Mouse (Mus musculus) kidney, postnatal 0 days (tissue): ENCODE measurements around the gene Pdxp. TPM values are rescaled to one million over a fixed set of nuclear protein-coding genes. Genes with fewer than 3 reads are reported as not detected.
A peak's percentile ranks its signal among the peaks of the same experiment; 100 is the strongest.

Experiments
- ATAC-seq: fragments of 200-750 bp; cut with Nextera tagmentation; replicated peaks from 2 replicates; pipeline ENCODE4 v1.8.0; 2017; ENCODE audit warnings: low read depth, moderate number of reproducible peaks, moderate TSS enrichment, moderate library complexity; ENCODE audit not compliant: low FRiP score
- DNase-seq: peaks from one replicate; pipeline ENCODE4 v3.0.0-alpha.2; 2016; ENCODE audit warnings: low spot score
- H3K27ac ChIP-seq: fragments of 300-500 bp; sonication (generic); 2 replicates; pipeline ENCODE4 v1.5.1; 2014; ENCODE audit warnings: mild to moderate bottlenecking
- H3K27me3 ChIP-seq: fragments of 300-500 bp; sonication (generic); 2 replicates; pipeline ENCODE4 v1.6.1; 2014; ENCODE audit warnings: low read length, mixed read lengths; ENCODE audit not compliant: insufficient read depth
- H3K36me3 ChIP-seq: fragments of 300-500 bp; sonication (generic); 2 replicates; pipeline ENCODE4 v1.6.1; 2014; ENCODE audit warnings: low read length, mixed read lengths; ENCODE audit not compliant: insufficient read depth
- H3K4me1 ChIP-seq: fragments of 300-500 bp; sonication (generic); replicated peaks from 2 replicates; pipeline ENCODE4 v1.6.1; 2014; ENCODE audit warnings: antibody characterized with exemption, low read length, mixed read lengths; ENCODE audit not compliant: insufficient read depth
- H3K4me2 ChIP-seq: fragments of 300-500 bp; sonication (generic); 2 replicates; pipeline ENCODE4 v1.6.1; 2014; ENCODE audit warnings: mild to moderate bottlenecking, low read length, moderate library complexity, mixed read lengths
- H3K4me3 ChIP-seq: fragments of 300-500 bp; sonication (generic); replicated peaks from 2 replicates; pipeline ENCODE4 v1.5.1; 2014; ENCODE audit warnings: low read depth, low read length
- H3K9ac ChIP-seq: fragments of 300-500 bp; sonication (generic); 2 replicates; pipeline ENCODE4 v1.6.1; 2014; ENCODE audit warnings: low read depth, low read length
- H3K9me3 ChIP-seq: fragments of 300-500 bp; sonication (generic); replicated peaks from 2 replicates; pipeline ENCODE4 v1.6.1; 2016; ENCODE audit warnings: low read length, inconsistent platforms, mixed read lengths
- CTCF ChIP-seq: IDR thresholded peaks from 2 replicates; pipeline ENCODE4 v1.5.1; 2016; ENCODE audit warnings: antibody characterized with exemption, low read depth, mild to moderate bottlenecking, moderate library complexity
- WGBS: fragments of 180-500 bp; shearing (Covaris S2); extraction: QIAGEN DNeasy Blood & Tissue Kit; methylation state at CpG from one replicate; pipeline ENCODE4 v1.1.7; 2014; 5-methylcytosine and 5-hydroxymethylcytosine counted together
- polyA plus RNA-seq: library from polyadenylated mRNA; unstranded; fragments of >200 nt; fragmentation: Nextera tagmentation; extraction: Ambion mirVana; gene quantifications from 2 replicates; pipeline ENCODE4 v1.2.1, GENCODE M21; 2015

Gene Pdxp
- polyA plus RNA-seq, 1 experiment from 2014 or later = 7.1 TPM

GRCm38 (mm10) chr15:78930192-78930706 lies 16.5 kb downstream of the Pdxp start:
- 93% methylated on average over 6 of the region's 6 CpGs for WGBS
- no peaks in the 10 kb centered on the region for H3K27me3 ChIP-seq
- TF ChIP-seq CTCF = no peak

GRCm38 (mm10) chr15:78930801-78931426 lies 17.2 kb downstream of the Pdxp start:
- Histone ChIP-seq H3K27me3 (no peaks in the 10 kb centered on the region), H3K27ac (no peak overlapping the region), H3K4me3 (no peak overlapping the region), H3K9me3 (no peaks in the 10 kb centered on the region), H3K36me3 (no peaks in the 10 kb centered on the region), H3K4me2 (no peak overlapping the region), H3K4me1 (peaks cover 21% of the 10 kb centered on the region), H3K9ac (no peak overlapping the region)
- DNase-seq (no peak), ATAC-seq (no peak)
- TF ChIP-seq CTCF = no peak
- WGBS = 87% methylated on average over 7 of the region's 7 CpGs

More at GRCm38 (mm10) chr15:78930192-78930706, 16.5 kb downstream of the Pdxp start:
- Histone ChIP-seq H3K4me3 (no peak overlapping the region), H3K4me2 (no peak overlapping the region), H3K9me3 (no peaks in the 10 kb centered on the region), H3K36me3 (no peaks in the 10 kb centered on the region), H3K9ac (no peak overlapping the region), H3K4me1 (peaks cover 22% of the 10 kb centered on the region), H3K27ac (no peak overlapping the region)
- ATAC-seq = no peak
- no peak for DNase-seq

- DNase-seq = peak; percentile 68
Measured at GRCm38 (mm10) chr15:78931577-78931976, 17.9 kb downstream of the Pdxp start.

GRCm38 (mm10) chr15:78934784-78935320 lies 21.1 kb downstream of the Pdxp start, which contains the start of gene Nol12:
Gene Nol12 (plus strand): TSS chr15:78934933.
- ATAC-seq (peak; percentile 73), DNase-seq (peak; percentile 96)
- Histone ChIP-seq H3K27me3 (no peaks in the 10 kb centered on the region), H3K4me2 (peak within 1 kb of the TSS; percentile 82), H3K36me3 (peaks cover 22% of the 10 kb centered on the region), H3K9ac (peak within 1 kb of the TSS; percentile 74), H3K27ac (peak within 1 kb of the TSS; percentile 37; the same call in 1 of the 2 replicates), H3K9me3 (no peaks in the 10 kb centered on the region), H3K4me1 (0 out of 2 replicates have a peak, but pooled peaks cover 6% of the 10 kb centered on the region), H3K4me3 (peak within 1 kb of the TSS; percentile 66)
- under 1% methylated on average over 39 of the region's 42 CpGs for WGBS
- TF ChIP-seq CTCF = peak; percentile 15; the same call in 1 of the 2 replicates

More at GRCm38 (mm10) chr15:78931577-78931976, 17.9 kb downstream of the Pdxp start:
- no peak for ATAC-seq
- Histone ChIP-seq H3K9ac (no peak overlapping the region), H3K27me3 (no peaks in the 10 kb centered on the region), H3K4me2 (no peak overlapping the region), H3K27ac (no peak overlapping the region), H3K4me1 (peaks cover 17% of the 10 kb centered on the region), H3K4me3 (no peak overlapping the region), H3K36me3 (no peaks in the 10 kb centered on the region), H3K9me3 (no peaks in the 10 kb centered on the region)
- 17% methylated on average over 3 of the region's 3 CpGs for WGBS
- TF ChIP-seq CTCF = peak; percentile 77

- Histone ChIP-seq H3K4me2 (no peak overlapping the region), H3K36me3 (peaks cover 35% of the 10 kb centered on the region), H3K9me3 (no peaks in the 10 kb centered on the region), H3K4me3 (no peak overlapping the region), H3K27ac (no peak overlapping the region), H3K4me1 (0 out of 2 replicates have a peak, but pooled peaks cover 6% of the 10 kb centered on the region), H3K27me3 (no peaks in the 10 kb centered on the region), H3K9ac (no peak overlapping the region)
- 91% methylated on average over 12 of the region's 12 CpGs for WGBS
- ATAC-seq = no peak
- no peak for TF ChIP-seq CTCF
- DNase-seq = no peak
Measured at GRCm38 (mm10) chr15:78936403-78936802, 22.7 kb downstream of the Pdxp start.

- ATAC-seq = no peak
- no peaks in the 10 kb centered on the region for H3K27me3 ChIP-seq
- H3K36me3 ChIP-seq = peaks cover 36% of the 10 kb centered on the region
- no peak for TF ChIP-seq CTCF
- no peak overlapping the region for H3K4me3 ChIP-seq
- WGBS = 89% methylated on average over 10 of the region's 10 CpGs
- DNase-seq = no peak
- no peak overlapping the region for H3K27ac ChIP-seq
- no peak overlapping the region for H3K4me2 ChIP-seq
- no peaks in the 10 kb centered on the region for H3K9me3 ChIP-seq
- no peak overlapping the region for H3K9ac ChIP-seq
- H3K4me1 ChIP-seq = 0 out of 2 replicates have a peak, but pooled peaks cover 6% of the 10 kb centered on the region
Measured at GRCm38 (mm10) chr15:78937311-78937710, 23.6 kb downstream of the Pdxp start.
